Mouse (Mus musculus): ENCODE measurements around the gene Calm2. TPM values are rescaled to one million over a fixed set of nuclear protein-coding genes. Genes with fewer than 3 reads are reported as not detected.

Gene Calm2
- polyA plus RNA-seq, 1 experiment: 1,119 TPM

- no peak for TF ChIP-seq POLR2A (IDR thresholded peaks at IDR 0.05; ENCODE audit: borderline replicate concordance, extremely low read depth, insufficient read depth, insufficient read length, poor library complexity, severe bottlenecking)
- no peak for TF ChIP-seq CTCF (IDR thresholded peaks at IDR 0.05; ENCODE audit: borderline replicate concordance, extremely low read depth, insufficient read depth, insufficient read length)
- peak; percentile 47 for DNase-seq (ENCODE audit: low read depth)
Observed at GRCm38 (mm10) chr17:87458911-87459749, 12.4 kb upstream of the Calm2 start.

DNA sequence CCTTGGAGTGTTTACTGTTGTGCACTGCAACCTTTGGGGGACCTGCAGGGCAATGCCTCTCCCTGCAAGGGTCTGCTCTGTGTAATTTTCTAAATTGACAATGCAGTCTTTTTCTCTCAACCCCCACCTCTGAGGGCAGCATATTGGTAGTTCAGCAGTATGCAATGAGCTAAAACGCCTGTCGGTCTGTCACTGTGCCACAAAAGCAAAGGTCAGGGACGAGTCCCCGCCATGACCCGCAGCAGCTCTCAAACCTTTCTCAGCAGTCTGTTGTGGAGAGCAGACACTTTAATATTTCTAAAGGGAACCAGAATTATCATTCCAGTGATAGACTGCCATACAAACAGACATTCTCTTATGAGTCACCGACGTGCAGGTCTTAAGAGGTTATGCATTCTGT, 11.2 kb upstream of the Calm2 start:
- no peak for TF ChIP-seq CTCF (IDR thresholded peaks at IDR 0.05; ENCODE audit: borderline replicate concordance, extremely low read depth, insufficient read depth, insufficient read length)
- no peak for TF ChIP-seq POLR2A (IDR thresholded peaks at IDR 0.05; ENCODE audit: borderline replicate concordance, extremely low read depth, insufficient read depth, insufficient read length, poor library complexity, severe bottlenecking)
- no peak for DNase-seq (ENCODE audit: low read depth)

DNA sequence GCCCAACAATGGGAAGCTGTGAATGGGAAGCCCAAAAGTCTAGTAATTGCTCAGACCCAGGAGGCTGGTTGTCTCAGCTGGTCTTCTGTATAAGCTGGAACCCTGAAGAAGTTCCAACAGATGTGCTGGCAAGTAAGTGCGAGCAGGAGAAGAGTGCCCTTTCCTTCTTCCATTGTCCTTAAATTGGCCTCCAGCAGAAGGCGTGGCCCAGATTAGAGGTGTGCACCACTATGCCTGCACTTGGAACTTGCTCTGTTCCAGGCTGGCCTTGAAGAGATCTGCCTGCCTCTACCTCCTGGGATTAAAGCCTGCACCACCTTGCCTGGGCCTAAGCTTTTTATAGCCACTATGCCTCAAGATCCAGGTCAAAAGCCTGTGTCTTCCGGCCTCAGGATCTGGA, 7.4 kb upstream of the Calm2 start:
- TF ChIP-seq CTCF (IDR thresholded peaks at IDR 0.05; ENCODE audit: borderline replicate concordance, extremely low read depth, insufficient read depth, insufficient read length): no peak
- TF ChIP-seq POLR2A (IDR thresholded peaks at IDR 0.05; ENCODE audit: borderline replicate concordance, extremely low read depth, insufficient read depth, insufficient read length, poor library complexity, severe bottlenecking): no peak
- no peak for DNase-seq (ENCODE audit: low read depth)

GRCm38 (mm10) chr17:87453336-87453735, 6.6 kb upstream of the Calm2 start:
- DNase-seq (ENCODE audit: low read depth): no peak
- TF ChIP-seq CTCF (IDR thresholded peaks at IDR 0.05; ENCODE audit: borderline replicate concordance, extremely low read depth, insufficient read depth, insufficient read length): no peak
- no peak for TF ChIP-seq POLR2A (IDR thresholded peaks at IDR 0.05; ENCODE audit: borderline replicate concordance, extremely low read depth, insufficient read depth, insufficient read length, poor library complexity, severe bottlenecking)

- no peak for TF ChIP-seq POLR2A (IDR thresholded peaks at IDR 0.05; ENCODE audit: borderline replicate concordance, extremely low read depth, insufficient read depth, insufficient read length, poor library complexity, severe bottlenecking)
- TF ChIP-seq CTCF (IDR thresholded peaks at IDR 0.05; ENCODE audit: borderline replicate concordance, extremely low read depth, insufficient read depth, insufficient read length): no peak
- DNase-seq (ENCODE audit: low read depth): no peak
Observed at GRCm38 (mm10) chr17:87448881-87449280, 2.1 kb upstream of the Calm2 start.

- no peak for DNase-seq (ENCODE audit: low read depth)
- TF ChIP-seq POLR2A (IDR thresholded peaks at IDR 0.05; ENCODE audit: borderline replicate concordance, extremely low read depth, insufficient read depth, insufficient read length, poor library complexity, severe bottlenecking) (no peak), CTCF (IDR thresholded peaks at IDR 0.05; ENCODE audit: borderline replicate concordance, extremely low read depth, insufficient read depth, insufficient read length) (no peak)
Observed at GRCm38 (mm10) chr17:87448339-87448738, 1.6 kb upstream of the Calm2 start.

DNA sequence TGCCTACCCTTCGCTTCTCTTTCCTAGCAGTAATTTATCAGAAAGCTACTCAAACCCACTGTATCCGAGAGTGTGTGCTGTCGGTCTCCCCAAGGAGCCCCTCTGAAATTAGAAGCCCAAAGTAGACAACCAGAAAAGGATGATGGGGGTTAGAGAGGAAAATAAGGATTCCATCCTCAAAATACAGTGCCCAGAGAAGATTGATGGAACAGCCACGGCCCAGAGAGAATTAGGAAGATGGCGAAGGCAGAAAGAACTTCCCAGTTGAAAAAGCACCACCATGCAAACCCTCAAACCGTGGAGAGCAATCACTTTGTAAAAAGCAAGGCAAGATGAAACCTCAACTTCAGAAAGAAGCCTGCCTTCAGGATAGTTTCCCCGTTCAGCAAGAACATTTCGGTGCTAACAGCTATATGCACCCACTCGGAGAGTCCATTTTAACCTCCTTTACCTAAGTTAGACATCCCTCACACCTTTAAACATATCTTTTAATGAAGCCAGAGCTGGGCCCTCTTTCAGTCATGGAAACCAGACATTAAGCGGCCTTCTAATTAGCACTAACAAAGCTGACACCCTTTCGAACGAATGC, 971 bp upstream of the Calm2 start:
- DNase-seq (ENCODE audit: low read depth): no peak
- no peak for TF ChIP-seq POLR2A (IDR thresholded peaks at IDR 0.05; ENCODE audit: borderline replicate concordance, extremely low read depth, insufficient read depth, insufficient read length, poor library complexity, severe bottlenecking)
- no peak for TF ChIP-seq CTCF (IDR thresholded peaks at IDR 0.05; ENCODE audit: borderline replicate concordance, extremely low read depth, insufficient read depth, insufficient read length)

DNA sequence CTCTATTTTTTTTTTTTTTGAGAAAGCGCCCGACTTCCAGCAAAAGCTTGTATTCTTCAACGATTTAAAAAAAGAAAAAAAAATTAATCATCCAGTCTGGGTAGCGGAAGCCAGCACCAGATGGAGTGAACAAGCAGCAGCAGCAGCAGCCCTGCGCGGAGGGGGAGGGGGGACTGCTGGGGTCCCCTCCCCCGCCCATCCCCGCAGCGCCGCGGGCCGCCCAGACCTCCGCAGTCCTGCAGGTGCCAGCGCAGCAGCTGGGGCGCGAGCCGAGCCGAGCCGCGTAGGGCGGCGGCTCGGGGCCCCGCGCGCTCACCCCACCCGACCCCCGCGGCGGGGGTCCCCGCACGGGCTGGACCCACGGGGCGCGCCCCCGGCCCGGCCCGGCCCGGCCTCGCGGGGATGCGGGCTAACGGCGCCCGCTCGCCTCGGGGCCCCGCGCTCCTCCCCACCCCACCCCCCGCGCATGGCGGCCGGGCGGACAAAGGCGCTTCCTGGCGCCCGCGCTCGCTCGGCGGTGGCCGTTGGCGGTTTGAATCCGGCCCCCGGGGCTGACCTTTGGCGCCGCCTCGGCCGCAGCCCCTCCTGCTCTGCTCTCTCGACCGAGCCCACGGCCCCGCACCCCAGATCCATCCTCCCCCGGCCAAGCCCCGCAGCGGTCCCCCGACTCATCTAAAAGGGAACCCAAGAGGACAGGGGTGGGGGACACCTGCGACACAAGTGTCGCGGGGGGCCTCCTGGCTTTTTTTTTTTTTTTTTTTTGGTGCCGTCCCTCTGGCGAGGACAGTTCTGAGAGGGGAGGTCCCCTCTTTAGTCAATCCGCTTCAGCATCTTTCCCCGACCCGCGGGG, 593 bp downstream of the Calm2 start:
- TF ChIP-seq POLR2A (IDR thresholded peaks at IDR 0.05; ENCODE audit: borderline replicate concordance, extremely low read depth, insufficient read depth, insufficient read length, poor library complexity, severe bottlenecking) (peak; percentile 77), CTCF (IDR thresholded peaks at IDR 0.05; ENCODE audit: borderline replicate concordance, extremely low read depth, insufficient read depth, insufficient read length) (no peak)
- DNase-seq (ENCODE audit: low read depth): peak; percentile 93

- TF ChIP-seq CTCF (IDR thresholded peaks at IDR 0.05; ENCODE audit: borderline replicate concordance, extremely low read depth, insufficient read depth, insufficient read length): no peak
- no peak for TF ChIP-seq POLR2A (IDR thresholded peaks at IDR 0.05; ENCODE audit: borderline replicate concordance, extremely low read depth, insufficient read depth, insufficient read length, poor library complexity, severe bottlenecking)
- DNase-seq (ENCODE audit: low read depth): peak; percentile 20
Observed at GRCm38 (mm10) chr17:87445337-87445916, 1.3 kb downstream of the Calm2 start.

- DNase-seq (ENCODE audit: low read depth): no peak
- TF ChIP-seq POLR2A (IDR thresholded peaks at IDR 0.05; ENCODE audit: borderline replicate concordance, extremely low read depth, insufficient read depth, insufficient read length, poor library complexity, severe bottlenecking): no peak
- no peak for TF ChIP-seq CTCF (IDR thresholded peaks at IDR 0.05; ENCODE audit: borderline replicate concordance, extremely low read depth, insufficient read depth, insufficient read length)
Observed at GRCm38 (mm10) chr17:87444763-87445162, 2.0 kb downstream of the Calm2 start.

- DNase-seq (ENCODE audit: low read depth): no peak
- no peak for TF ChIP-seq POLR2A (IDR thresholded peaks at IDR 0.05; ENCODE audit: borderline replicate concordance, extremely low read depth, insufficient read depth, insufficient read length, poor library complexity, severe bottlenecking)
- TF ChIP-seq CTCF (IDR thresholded peaks at IDR 0.05; ENCODE audit: borderline replicate concordance, extremely low read depth, insufficient read depth, insufficient read length): no peak
Observed at GRCm38 (mm10) chr17:87441537-87441936, 5.2 kb downstream of the Calm2 start.

All from brain, embryonic 14.5 days (tissue).